Mouse (Mus musculus) testis, adult 2 months (tissue): ENCODE measurements around the gene Wbp11.

Source experiments
- CTCF ChIP-seq: fragments of 200-500 bp; IDR thresholded peaks from 2 replicates; pipeline ENCODE4 v1.5.1; 2012; ENCODE audit warnings: low read depth, mild to moderate bottlenecking, inconsistent platforms, low read length, moderate library complexity; ENCODE audit not compliant: control insufficient read depth, insufficient read depth, insufficient replicate concordance
- POLR2A ChIP-seq: fragments of 200-500 bp; IDR thresholded peaks from 2 replicates; pipeline ENCODE4 v1.6.1; 2012; ENCODE audit warnings: low read depth, mild to moderate bottlenecking, inconsistent platforms, low read length, moderate library complexity; ENCODE audit not compliant: control insufficient read depth

GRCm38 (mm10) chr6:136804705-136805408 is 23.2 kb downstream of the Wbp11 start:
- no peak for TF ChIP-seq POLR2A
- TF ChIP-seq CTCF: no peak
